Mouse (Mus musculus) cerebellum, postnatal 36 days (tissue): ENCODE measurements at regions not wholly inside any gene's neighbourhood (a gene's known extent, or its start where the extent isn't known, plus 50 kb on each side); places are given as distances from the start of the nearest gene placed in this dataset.
A peak's percentile ranks its signal among the peaks of the same experiment; 100 is the strongest.

ENCODE experiments used
- DNase-seq, 2 experiments: peaks; one replicate each; pipeline ENCODE4 v3.0.0; 2021 to 2022; ENCODE audit warnings: mixed read lengths in 2 of 2

GRCm38 (mm10) chr8:97942921-97943320 lies 1473.3 kb downstream of the Cdh8 start:
- DNase-seq: no peak

GRCm38 (mm10) chr8:97936836-97937235 lies 1479.4 kb downstream of the Cdh8 start:
- DNase-seq: peak; percentile 23 to 31
